Mouse (Mus musculus) C2C12 (cell line): ENCODE data around the gene Il31ra. TPM values are rescaled to one million over a fixed set of nuclear protein-coding genes. Genes with fewer than 3 reads are reported as not detected.

Experiments
- H3K27me3 ChIP-seq: one replicate; pipeline ENCODE4 v1.6.1; 2011; ENCODE audit not compliant: control insufficient read depth, insufficient read depth, insufficient read length
- H3K36me3 ChIP-seq: one replicate; pipeline ENCODE4 v1.6.1; 2011; ENCODE audit not compliant: control insufficient read depth, insufficient read depth
- H3K4me3 ChIP-seq: one replicate; pipeline ENCODE4 v1.5.1; 2011; ENCODE audit warnings: mild to moderate bottlenecking, control low read depth; ENCODE audit not compliant: poor library complexity, insufficient read depth, severe bottlenecking
- H3K79me2 ChIP-seq: one replicate; pipeline ENCODE4 v1.6.1; 2011; ENCODE audit not compliant: control insufficient read depth, insufficient read depth
- H3K79me3 ChIP-seq: one replicate; pipeline ENCODE4 v1.6.1; 2011; ENCODE audit warnings: low read depth, control low read depth
- H3ac ChIP-seq: one replicate; pipeline ENCODE3; 2011; ENCODE audit warnings: low read depth; ENCODE audit not compliant: control insufficient read depth, insufficient read length
- CEBPB ChIP-seq: IDR thresholded peaks from one replicate; pipeline ENCODE4 v1.6.1; 2011; ENCODE audit warnings: low read depth, mild to moderate bottlenecking, control low read depth, moderate library complexity
- CTCF ChIP-seq: IDR thresholded peaks from one replicate; pipeline ENCODE4 v1.5.1; 2011; ENCODE audit not compliant: control insufficient read depth, insufficient read depth, insufficient read length
- FOSL1 ChIP-seq: IDR thresholded peaks from one replicate; pipeline ENCODE4 v1.8.0; 2011; ENCODE audit warnings: mild to moderate bottlenecking, low read length; ENCODE audit not compliant: poor library complexity, insufficient read depth, severe bottlenecking
- MAX ChIP-seq: IDR thresholded peaks from one replicate; pipeline ENCODE4 v1.6.1; 2011; ENCODE audit warnings: mild to moderate bottlenecking, control low read depth
- MYOD1 ChIP-seq: IDR thresholded peaks from one replicate; pipeline ENCODE4 v1.6.1; 2011; ENCODE audit warnings: low read depth; ENCODE audit not compliant: control insufficient read depth, insufficient read length
- MYOG ChIP-seq: IDR thresholded peaks from one replicate; pipeline ENCODE4 v1.6.1; 2011; ENCODE audit not compliant: control insufficient read depth, insufficient read length; ENCODE audit errors: extremely low read depth
- USF1 ChIP-seq: IDR thresholded peaks from one replicate; pipeline ENCODE4 v1.6.1; 2011; ENCODE audit warnings: low read depth, mild to moderate bottlenecking, control low read depth, moderate library complexity
- polyA plus RNA-seq: library from polyadenylated mRNA; unstranded; fragments of >200 nt; fragmentation: generic; extraction: Trizol; gene quantifications from one replicate; pipeline ENCODE4 v1.2.1, GENCODE M21; 2012; ENCODE audit warnings: missing spikeins

The Il31ra gene
- polyA plus RNA-seq, 1 experiment = not detected

- TF ChIP-seq USF1 (no peak), MYOD1 (no peak)
- no peaks in the 10 kb centered on the region for H3K27me3 ChIP-seq
- H3K36me3 ChIP-seq = peaks cover 42% of the 10 kb centered on the region
- H3K4me3 ChIP-seq = no peak overlapping the region
- no peaks in the 10 kb centered on the region for H3K79me3 ChIP-seq
- no peaks in the 10 kb centered on the region for H3K79me2 ChIP-seq
- H3ac ChIP-seq = no peak overlapping the region
These were observed 102.4 kb downstream of the Il31ra start for GRCm38 (mm10) chr13:112491636-112492284.

- Histone ChIP-seq H3K4me3 (no peak overlapping the region), H3K79me2 (no peaks in the 10 kb centered on the region), H3ac (no peak overlapping the region), H3K79me3 (no peaks in the 10 kb centered on the region), H3K27me3 (no peaks in the 10 kb centered on the region), H3K36me3 (peaks cover 48% of the 10 kb centered on the region)
- TF ChIP-seq CEBPB = no peak
- no peak for TF ChIP-seq USF1
- no peak for TF ChIP-seq MYOD1
- TF ChIP-seq MYOG = no peak
- no peak for TF ChIP-seq FOSL1
- TF ChIP-seq MAX = no peak
- no peak for TF ChIP-seq CTCF
These were observed 104.1 kb downstream of the Il31ra start for GRCm38 (mm10) chr13:112490036-112490435.

- Histone ChIP-seq H3K36me3 (peaks cover 72% of the 10 kb centered on the region), H3K4me3 (no peak overlapping the region), H3K79me2 (no peaks in the 10 kb centered on the region), H3K27me3 (no peaks in the 10 kb centered on the region), H3K79me3 (no peaks in the 10 kb centered on the region), H3ac (no peak overlapping the region)
- TF ChIP-seq CEBPB (no peak), MYOD1 (no peak), CTCF (no peak), FOSL1 (no peak), MYOG (no peak), USF1 (no peak), MAX (no peak)
These were observed 107.5 kb downstream of the Il31ra start for GRCm38 (mm10) chr13:112486676-112487075.

GRCm38 (mm10) chr13:112486236-112486635, 107.9 kb downstream of the Il31ra start:
- no peaks in the 10 kb centered on the region for H3K79me2 ChIP-seq
- TF ChIP-seq MAX = no peak
- TF ChIP-seq USF1 = no peak
- H3K36me3 ChIP-seq = peaks cover 73% of the 10 kb centered on the region

GRCm38 (mm10) chr13:112483015-112483414, 111.1 kb downstream of the Il31ra start:
- H3K27me3 ChIP-seq = no peaks in the 10 kb centered on the region
- peaks cover 72% of the 10 kb centered on the region for H3K36me3 ChIP-seq
- H3K79me2 ChIP-seq = no peaks in the 10 kb centered on the region
- no peaks in the 10 kb centered on the region for H3K79me3 ChIP-seq
- no peak for TF ChIP-seq CEBPB
- no peak for TF ChIP-seq MYOG
- TF ChIP-seq MAX = no peak
- no peak for TF ChIP-seq USF1
- no peak for TF ChIP-seq FOSL1
- no peak for TF ChIP-seq MYOD1
- TF ChIP-seq CTCF = no peak
- no peak overlapping the region for H3K4me3 ChIP-seq
- no peak overlapping the region for H3ac ChIP-seq

More at GRCm38 (mm10) chr13:112486236-112486635, 107.9 kb downstream of the Il31ra start:
- Histone ChIP-seq H3K4me3 (no peak overlapping the region), H3K79me3 (no peaks in the 10 kb centered on the region), H3K27me3 (no peaks in the 10 kb centered on the region), H3ac (no peak overlapping the region)

- Histone ChIP-seq H3K79me2 (no peaks in the 10 kb centered on the region), H3K27me3 (no peaks in the 10 kb centered on the region), H3ac (no peak overlapping the region), H3K36me3 (peaks cover 73% of the 10 kb centered on the region), H3K79me3 (no peaks in the 10 kb centered on the region), H3K4me3 (no peak overlapping the region)
- TF ChIP-seq MYOG = no peak
These were observed 111.6 kb downstream of the Il31ra start for GRCm38 (mm10) chr13:112482525-112482924.
